Mouse (Mus musculus) naive thymus-derived CD4-positive, alpha-beta T cell, adult 5 months (primary cell): ENCODE measurements around the gene BC117090. TPM values are rescaled to one million over a fixed set of nuclear protein-coding genes. Genes with fewer than 3 reads are reported as not detected.

Experiments used
- polyA plus RNA-seq: library from polyadenylated mRNA; unstranded; fragments of 100-300 nt; shearing (Covaris generic); gene quantifications from one replicate; pipeline ENCODE4 v1.2.1, GENCODE M21; 2017

The BC117090 gene
- polyA plus RNA-seq: not detected

DNA sequence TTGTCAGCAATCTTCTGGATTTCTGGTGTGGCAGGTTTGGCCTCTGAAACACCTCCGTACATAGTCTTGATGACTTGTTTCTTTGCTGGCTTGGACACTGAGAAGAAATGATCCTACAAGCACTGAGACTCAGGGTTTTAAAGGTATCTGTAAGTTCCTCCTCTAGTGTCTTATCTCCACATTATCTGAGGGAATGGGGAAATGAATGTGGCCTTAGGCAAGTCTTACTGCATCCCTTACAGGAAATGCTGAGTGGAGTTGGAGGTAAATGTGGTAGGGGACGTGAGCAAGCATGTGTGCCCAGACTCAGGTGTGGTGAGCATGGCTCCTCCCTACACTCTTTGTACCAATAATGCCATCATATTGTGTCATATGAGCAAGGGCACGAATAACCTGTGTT lies at the start of gene BC117090:
TSS of gene BC117090 (minus strand) at position 101 of the 400 bp plus-strand sequence.

DNA sequence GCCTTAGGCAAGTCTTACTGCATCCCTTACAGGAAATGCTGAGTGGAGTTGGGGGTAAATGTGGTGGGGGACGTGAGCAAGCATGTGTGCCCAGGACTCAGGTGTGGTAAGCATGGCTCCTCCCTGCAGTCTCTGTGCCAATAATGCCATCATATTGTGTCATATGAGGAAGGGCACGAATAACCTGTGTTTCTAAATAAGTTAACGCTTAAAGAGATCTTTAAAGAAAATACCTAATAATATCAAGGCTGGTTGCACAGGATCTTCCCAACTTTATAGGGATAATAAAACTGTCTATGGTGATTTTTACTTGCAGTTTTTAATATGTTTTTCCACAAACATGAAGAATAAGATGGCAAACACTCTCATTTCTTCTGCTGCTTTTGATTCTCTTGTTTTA lies 33.5 kb upstream of the BC117090 start, which contains the start of gene BC100530:
TSS of gene BC100530 (minus strand) at position 101 of the 400 bp plus-strand sequence.

DNA sequence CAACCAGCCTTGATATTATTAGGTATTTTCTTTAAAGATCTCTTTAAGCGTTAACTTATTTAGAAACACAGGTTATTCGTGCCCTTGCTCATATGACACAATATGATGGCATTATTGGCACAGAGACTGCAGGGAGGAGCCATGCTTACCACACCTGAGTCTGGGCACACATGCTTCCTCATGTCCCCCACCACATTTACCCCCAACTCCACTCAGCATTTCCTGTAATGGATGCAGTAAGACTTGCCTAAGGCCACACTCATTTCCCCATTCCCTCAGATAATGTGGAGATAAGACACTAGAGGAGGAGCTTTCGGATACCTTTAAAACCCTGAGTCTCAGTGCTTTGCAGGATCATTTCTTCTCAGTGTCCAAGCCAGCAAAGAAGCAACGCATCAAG lies 57.3 kb downstream of the BC117090 start, which contains the start of gene Stfa1:
TSS of gene Stfa1 (plus strand) at position 156 of the 400 bp plus-strand sequence.

Other genes starting within 250 kb of the BC117090 start
- gene Csta1, start 203.1 kb downstream of the BC117090 start, polyA plus RNA-seq: not detected
- gene Stfa2l1, start 177.5 kb downstream of the BC117090 start, polyA plus RNA-seq: not detected
- not detected for gene Gm5483, start 150.1 kb downstream of the BC117090 start, polyA plus RNA-seq
- gene Gm5416, start 123.9 kb downstream of the BC117090 start, polyA plus RNA-seq: not detected
- gene 2010005H15Rik, start 112.9 kb downstream of the BC117090 start, polyA plus RNA-seq: not detected
- not detected for gene Stfa1, start 57.4 kb downstream of the BC117090 start, polyA plus RNA-seq
- not detected for gene BC100530, start 33.4 kb upstream of the BC117090 start, polyA plus RNA-seq
- not detected for gene Stfa2, start 74.1 kb upstream of the BC117090 start, polyA plus RNA-seq
- gene Stfa3, start 121.1 kb upstream of the BC117090 start, polyA plus RNA-seq: not detected
- gene Casr, start 227.8 kb upstream of the BC117090 start, polyA plus RNA-seq: not detected